Mouse (Mus musculus) heart, embryonic 16.5 days (tissue): Measurements from ENCODE around the gene Acsm3. TPM values are rescaled to one million over a fixed set of nuclear protein-coding genes. Genes with fewer than 3 reads are reported as not detected.

Experiments used
- ATAC-seq: fragments of 200-750 bp; cut with Nextera tagmentation; replicated peaks from 2 replicates; pipeline ENCODE4 v1.8.0; 2017; ENCODE audit warnings: moderate number of reproducible peaks; ENCODE audit not compliant: insufficient read depth, low FRiP score; ENCODE audit errors: extremely low read depth
- H3K27ac ChIP-seq: fragments of 300-500 bp; sonication (generic); 2 replicates; pipeline ENCODE4 v1.5.1; 2014; ENCODE audit warnings: mild to moderate bottlenecking, low read length, control low read depth, moderate library complexity
- H3K27me3 ChIP-seq: fragments of 300-500 bp; sonication (generic); 2 replicates; pipeline ENCODE4 v1.6.1; 2014; ENCODE audit warnings: low read length, mixed read lengths; ENCODE audit not compliant: control insufficient read depth, insufficient read depth
- H3K36me3 ChIP-seq: fragments of 300-500 bp; sonication (generic); 2 replicates; pipeline ENCODE4 v1.6.1; 2014; ENCODE audit not compliant: control insufficient read depth, insufficient read depth
- H3K4me1 ChIP-seq: fragments of 300-500 bp; sonication (generic); 2 replicates; pipeline ENCODE4 v1.6.1; 2014; ENCODE audit warnings: low read length, mixed read lengths; ENCODE audit not compliant: control insufficient read depth, insufficient read depth
- H3K4me2 ChIP-seq: fragments of 300-500 bp; sonication (generic); 2 replicates; pipeline ENCODE4 v1.6.1; 2014; ENCODE audit warnings: low read depth, mild to moderate bottlenecking, control low read depth, low read length
- H3K4me3 ChIP-seq: fragments of 300-500 bp; sonication (generic); 2 replicates; pipeline ENCODE4 v1.5.1; 2014; ENCODE audit warnings: mild to moderate bottlenecking, control low read depth, low read length
- H3K9ac ChIP-seq: fragments of 300-500 bp; sonication (generic); 2 replicates; pipeline ENCODE4 v1.6.1; 2014; ENCODE audit warnings: low read length, control low read depth
- H3K9me3 ChIP-seq: fragments of 300-500 bp; sonication (generic); replicated peaks from 2 replicates; pipeline ENCODE4 v1.6.1; 2016; ENCODE audit warnings: low read length; ENCODE audit not compliant: control insufficient read depth
- WGBS: fragments of 180-500 bp; shearing (Covaris S2); extraction: QIAGEN DNeasy Blood & Tissue Kit; methylation state at CpG from one replicate; pipeline ENCODE4 v1.1.7; 2014; 5-methylcytosine and 5-hydroxymethylcytosine counted together
- polyA plus RNA-seq: library from polyadenylated mRNA; unstranded; fragments of >200 nt; fragmentation: Nextera tagmentation; extraction: Ambion mirVana; gene quantifications from 2 replicates; pipeline ENCODE4 v1.2.1, GENCODE M21; 2015

The Acsm3 gene
- polyA plus RNA-seq, 1 experiment from 2014 or later, result 0.11 TPM

DNA sequence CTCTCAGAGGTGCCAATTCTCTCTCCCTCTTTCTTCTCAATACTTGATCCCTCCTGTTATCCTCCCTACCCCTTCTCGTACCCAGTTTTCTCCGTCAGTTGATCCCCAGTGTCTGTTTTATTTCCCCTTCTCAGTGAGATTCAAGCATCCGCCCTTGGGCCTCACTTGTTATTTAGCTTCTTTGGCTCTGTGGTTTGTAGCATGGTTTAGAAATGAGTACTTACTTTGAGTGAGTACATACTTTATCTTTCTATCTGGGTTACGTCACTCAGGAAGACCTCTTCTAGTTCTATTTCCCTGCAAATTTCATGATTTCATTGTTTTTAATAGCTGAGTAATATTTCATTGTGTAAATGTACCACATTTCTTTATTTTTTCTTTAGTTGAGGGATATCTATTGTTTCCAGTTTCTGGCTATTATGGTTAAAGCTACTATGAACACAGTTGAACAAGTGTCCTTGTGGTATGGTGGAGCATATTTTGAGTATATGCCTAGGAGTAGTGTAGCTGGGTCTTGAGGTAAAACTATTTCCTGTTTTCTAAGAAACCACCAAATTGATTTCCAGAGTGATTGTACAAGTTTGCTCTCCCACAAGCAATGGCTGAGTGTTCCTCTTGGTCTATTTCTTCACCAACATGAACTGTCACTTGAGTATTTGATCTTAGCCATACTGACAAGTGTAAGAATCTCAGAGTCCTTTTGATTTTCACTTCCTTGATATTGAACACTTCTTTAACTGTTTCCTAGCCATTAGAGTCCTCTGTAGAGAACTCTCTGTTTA is 75.5 kb downstream of the Acsm3 start:
- no peaks in the 10 kb centered on the region for H3K9me3 ChIP-seq
- ATAC-seq, result 0 out of 2 replicates have a peak, but pooled peaks have one; percentile 32
- 79% methylated on average over 4 of the region's 4 CpGs for WGBS
- H3K9ac ChIP-seq, result no peak overlapping the region
- H3K4me3 ChIP-seq, result no peak overlapping the region
- no peak overlapping the region for H3K4me2 ChIP-seq
- no peak overlapping the region; the same call in 1 of the 2 replicates for H3K27ac ChIP-seq
- no peaks in the 10 kb centered on the region for H3K27me3 ChIP-seq
- no peaks in the 10 kb centered on the region for H3K36me3 ChIP-seq
- H3K4me1 ChIP-seq, result no peaks in the 10 kb centered on the region

Other genes starting within 250 kb of the Acsm3 start
- gene Acsm5, start 241.5 kb upstream of the Acsm3 start, polyA plus RNA-seq, result not detected in 2 replicates
- gene Pdilt, start 237.4 kb upstream of the Acsm3 start, polyA plus RNA-seq, result not detected in 2 replicates
- not detected in 2 replicates for gene Acsm2, start 206.6 kb upstream of the Acsm3 start, polyA plus RNA-seq
- gene Acsm1, start 153.9 kb upstream of the Acsm3 start, polyA plus RNA-seq, result 0.26 and 0.50 TPM in 2 replicates
- not detected in 2 replicates for gene Acsm4, start 70.9 kb upstream of the Acsm3 start, polyA plus RNA-seq
- gene Thumpd1, start 40.1 kb upstream of the Acsm3 start, polyA plus RNA-seq, result 49.1 and 57.9 TPM in 2 replicates
- 13.5 and 17.2 TPM in 2 replicates for gene Rexo5, start 33.1 kb downstream of the Acsm3 start, polyA plus RNA-seq
- 13.3 TPM in 2 replicates for gene Eri2, start 33.1 kb downstream of the Acsm3 start, polyA plus RNA-seq
- 7.6 and 8.3 TPM in 2 replicates for gene Lyrm1, start 134.9 kb downstream of the Acsm3 start, polyA plus RNA-seq
- 6.5 and 8.1 TPM in 2 replicates for gene Dcun1d3, start 135.4 kb downstream of the Acsm3 start, polyA plus RNA-seq